Mouse (Mus musculus): ENCODE data around the gene Dact1. TPM values are rescaled to one million over a fixed set of nuclear protein-coding genes. Genes with fewer than 3 reads are reported as not detected.
A peak's percentile ranks its signal among the peaks of the same experiment; 100 is the strongest.

Dact1 gene
- polyA plus RNA-seq, 1 experiment from 2014 or later = 15.8 TPM

GRCm38 (mm10) chr12:71350077-71350476 lies 40.4 kb downstream of the Dact1 start:
- H3K4me2 ChIP-seq (ENCODE audit: low read length) = no peak overlapping the region
- H3K36me3 ChIP-seq (ENCODE audit: control insufficient read depth, insufficient read depth, low read length) = no peaks in the 10 kb centered on the region
- no peak overlapping the region for H3K4me3 ChIP-seq (ENCODE audit: low read length)
- no peak overlapping the region for H3K27ac ChIP-seq (ENCODE audit: low read depth, low read length)
- H3K27me3 ChIP-seq (replicated peaks; ENCODE audit: control insufficient read depth, insufficient read depth, low read length) = no peaks in the 10 kb centered on the region; the same call in 1 of the 2 replicates
- 30% methylated on average over 2 of the region's 2 CpGs for WGBS
- no peaks in the 10 kb centered on the region for H3K4me1 ChIP-seq (ENCODE audit: control insufficient read depth, insufficient read depth, low read depth, low read length)
- no peak for ATAC-seq
- H3K9me3 ChIP-seq (ENCODE audit: control insufficient read depth, low read length) = no peaks in the 10 kb centered on the region
- H3K9ac ChIP-seq (ENCODE audit: low read depth, low read length) = no peak overlapping the region

DNA sequence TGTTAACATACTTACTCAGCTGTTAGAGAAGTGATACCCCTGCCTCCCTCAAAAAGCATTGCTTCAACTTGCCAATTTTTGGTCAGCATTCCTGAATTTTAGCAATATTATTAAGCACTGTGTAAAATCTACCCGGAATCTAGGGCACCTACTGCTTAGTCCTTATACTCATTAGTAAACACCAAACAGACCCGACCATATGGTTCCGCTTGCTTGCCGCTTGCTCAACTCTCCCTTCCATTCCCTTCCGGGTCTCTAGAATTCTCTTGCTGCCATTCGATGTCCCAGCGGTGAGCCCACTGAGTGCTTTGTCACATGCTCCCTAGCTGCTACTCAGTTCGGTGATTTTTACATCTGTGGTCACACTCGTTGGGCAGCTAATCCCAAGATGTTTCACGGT lies 45.0 kb downstream of the Dact1 start:
- H3K4me3 ChIP-seq (ENCODE audit: low read length) = no peak overlapping the region
- no peak; the same call in 1 of the 2 replicates for ATAC-seq
- WGBS = 40% methylated on average over 10 of the region's 10 CpGs

DNA sequence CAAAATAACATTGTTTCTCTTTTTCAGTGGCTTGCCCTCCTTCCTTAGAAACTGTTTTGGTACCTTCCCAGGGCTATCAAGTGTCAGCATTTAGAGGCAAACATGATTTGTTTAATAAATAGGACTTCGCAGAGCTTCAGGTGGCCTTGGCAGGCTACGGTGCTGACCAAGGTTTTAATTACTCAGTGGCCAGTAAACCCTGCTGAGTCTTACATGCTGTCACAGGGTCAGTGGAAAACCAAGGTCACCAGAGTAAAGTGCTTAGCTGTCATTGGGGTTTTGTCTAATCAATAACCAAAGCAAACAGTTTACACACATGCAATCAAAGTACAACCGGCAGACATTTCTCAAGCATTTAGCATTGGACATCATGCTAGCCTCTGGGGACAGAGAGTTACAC lies 45.4 kb downstream of the Dact1 start:
- Histone ChIP-seq H3K4me2 (ENCODE audit: low read length) (no peak overlapping the region), H3K27me3 (replicated peaks; ENCODE audit: control insufficient read depth, insufficient read depth, low read length) (no peaks in the 10 kb centered on the region), H3K27ac (ENCODE audit: low read depth, low read length) (no peak overlapping the region), H3K9me3 (ENCODE audit: control insufficient read depth, low read length) (no peaks in the 10 kb centered on the region), H3K4me3 (ENCODE audit: low read length) (no peak overlapping the region), H3K4me1 (ENCODE audit: control insufficient read depth, insufficient read depth, low read depth, low read length) (no peaks in the 10 kb centered on the region), H3K9ac (ENCODE audit: low read depth, low read length) (no peak overlapping the region), H3K36me3 (ENCODE audit: control insufficient read depth, insufficient read depth, low read length) (no peaks in the 10 kb centered on the region)
- WGBS = 57% methylated on average over 3 of the region's 3 CpGs
- no peak for ATAC-seq

More for the DNA sequence above, 45.0 kb downstream of the Dact1 start:
- Histone ChIP-seq H3K9ac (ENCODE audit: low read depth, low read length) (no peak overlapping the region), H3K36me3 (ENCODE audit: control insufficient read depth, insufficient read depth, low read length) (no peaks in the 10 kb centered on the region), H3K27me3 (replicated peaks; ENCODE audit: control insufficient read depth, insufficient read depth, low read length) (no peaks in the 10 kb centered on the region), H3K9me3 (ENCODE audit: control insufficient read depth, low read length) (no peaks in the 10 kb centered on the region), H3K27ac (ENCODE audit: low read depth, low read length) (no peak overlapping the region), H3K4me1 (ENCODE audit: control insufficient read depth, insufficient read depth, low read depth, low read length) (no peaks in the 10 kb centered on the region), H3K4me2 (ENCODE audit: low read length) (no peak overlapping the region)

GRCm38 (mm10) chr12:71361616-71362015 lies 51.9 kb downstream of the Dact1 start:
- H3K9ac ChIP-seq (ENCODE audit: low read depth, low read length) = no peak overlapping the region
- H3K4me3 ChIP-seq (ENCODE audit: low read length) = no peak overlapping the region
- no peak overlapping the region for H3K27ac ChIP-seq (ENCODE audit: low read depth, low read length)
- H3K4me2 ChIP-seq (ENCODE audit: low read length) = no peak overlapping the region
- no peak for ATAC-seq
- no peaks in the 10 kb centered on the region for H3K9me3 ChIP-seq (ENCODE audit: control insufficient read depth, low read length)
- no peaks in the 10 kb centered on the region for H3K36me3 ChIP-seq (ENCODE audit: control insufficient read depth, insufficient read depth, low read length)
- peaks cover 12% of the 10 kb centered on the region; the same call in 1 of the 2 replicates for H3K4me1 ChIP-seq (ENCODE audit: control insufficient read depth, insufficient read depth, low read depth, low read length)
- no peaks in the 10 kb centered on the region for H3K27me3 ChIP-seq (replicated peaks; ENCODE audit: control insufficient read depth, insufficient read depth, low read length)
- WGBS = 95% methylated on average over 7 of the region's 7 CpGs

DNA sequence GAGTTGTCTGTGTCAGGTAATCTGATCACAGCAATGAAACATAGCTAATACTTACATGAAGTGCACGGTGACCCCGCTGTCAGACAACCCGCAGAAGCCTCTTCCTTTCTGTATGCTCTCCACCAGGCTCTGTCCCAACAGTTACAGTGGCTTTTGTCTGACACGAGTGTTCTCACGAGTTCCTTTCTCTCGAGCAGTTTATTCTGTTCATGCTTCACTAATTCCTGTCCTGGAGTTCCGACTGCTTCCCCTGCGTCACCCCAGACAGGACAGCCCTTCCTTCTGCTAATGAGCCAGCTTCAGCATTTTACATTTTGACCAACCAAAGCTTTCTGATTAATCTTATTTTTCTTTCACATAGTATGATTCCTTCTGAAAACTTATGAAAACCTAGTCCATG lies 52.7 kb downstream of the Dact1 start:
- Histone ChIP-seq H3K9me3 (ENCODE audit: control insufficient read depth, low read length) (no peaks in the 10 kb centered on the region), H3K36me3 (ENCODE audit: control insufficient read depth, insufficient read depth, low read length) (no peaks in the 10 kb centered on the region), H3K9ac (ENCODE audit: low read depth, low read length) (no peak overlapping the region), H3K4me2 (ENCODE audit: low read length) (no peak overlapping the region), H3K4me1 (ENCODE audit: control insufficient read depth, insufficient read depth, low read depth, low read length) (peaks cover 12% of the 10 kb centered on the region; the same call in 1 of the 2 replicates), H3K27ac (ENCODE audit: low read depth, low read length) (no peak overlapping the region), H3K27me3 (replicated peaks; ENCODE audit: control insufficient read depth, insufficient read depth, low read length) (no peaks in the 10 kb centered on the region), H3K4me3 (ENCODE audit: low read length) (no peak overlapping the region)
- 57% methylated on average over 8 of the region's 8 CpGs for WGBS
- ATAC-seq = no peak

DNA sequence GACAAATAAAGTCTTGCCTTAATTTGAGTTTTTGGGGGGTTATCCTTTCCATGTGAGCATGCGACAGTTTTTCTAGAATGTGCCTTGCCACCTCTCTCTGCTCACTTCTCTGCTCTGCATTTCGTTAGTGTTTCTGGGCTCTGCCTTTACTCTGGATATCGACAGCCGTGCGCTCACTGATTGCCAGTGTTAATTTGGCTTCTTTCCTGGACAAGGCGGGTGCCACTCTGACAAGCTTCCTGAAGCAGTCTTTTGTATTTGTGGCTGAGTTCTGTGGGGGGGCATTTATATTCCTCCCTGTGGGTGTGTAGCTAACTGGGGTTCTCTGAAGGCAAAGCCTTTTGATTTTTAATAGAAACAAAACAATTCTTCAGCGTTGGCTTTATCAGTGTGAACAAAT lies 54.4 kb downstream of the Dact1 start:
- no peak overlapping the region for H3K9ac ChIP-seq (ENCODE audit: low read depth, low read length)
- WGBS = 41% methylated on average over 7 of the region's 7 CpGs
- H3K36me3 ChIP-seq (ENCODE audit: control insufficient read depth, insufficient read depth, low read length) = no peaks in the 10 kb centered on the region
- H3K4me3 ChIP-seq (ENCODE audit: low read length) = no peak overlapping the region
- no peak for ATAC-seq
- H3K27me3 ChIP-seq (replicated peaks; ENCODE audit: control insufficient read depth, insufficient read depth, low read length) = no peaks in the 10 kb centered on the region
- peaks cover 12% of the 10 kb centered on the region; the same call in 1 of the 2 replicates for H3K4me1 ChIP-seq (ENCODE audit: control insufficient read depth, insufficient read depth, low read depth, low read length)
- no peak overlapping the region for H3K4me2 ChIP-seq (ENCODE audit: low read length)
- H3K9me3 ChIP-seq (ENCODE audit: control insufficient read depth, low read length) = no peaks in the 10 kb centered on the region
- peak overlapping the region; percentile 34; the same call in 1 of the 2 replicates for H3K27ac ChIP-seq (ENCODE audit: low read depth, low read length)

DNA sequence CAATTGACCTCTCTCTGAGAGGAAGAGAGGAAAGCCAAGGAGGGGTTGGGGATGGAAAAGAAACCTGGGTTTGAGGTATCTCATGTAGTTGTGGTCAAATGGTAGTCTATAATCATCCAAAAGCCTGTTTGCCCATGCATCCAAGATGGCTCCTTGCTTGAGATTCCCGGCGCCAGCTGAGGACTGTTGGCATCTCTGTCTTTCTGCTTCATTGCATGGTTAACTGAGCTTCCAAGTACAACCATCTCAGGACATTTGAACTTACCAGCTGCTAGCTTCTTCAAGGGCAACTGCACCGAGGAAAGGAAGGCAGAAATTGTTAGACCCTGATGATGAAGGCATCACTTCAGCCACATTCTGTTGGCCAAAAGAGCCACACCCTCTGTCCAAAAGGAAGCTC lies 54.8 kb downstream of the Dact1 start:
- H3K4me2 ChIP-seq (ENCODE audit: low read length) = no peak overlapping the region
- no peak for ATAC-seq
- H3K27me3 ChIP-seq (replicated peaks; ENCODE audit: control insufficient read depth, insufficient read depth, low read length) = no peaks in the 10 kb centered on the region
- no peaks in the 10 kb centered on the region for H3K9me3 ChIP-seq (ENCODE audit: control insufficient read depth, low read length)
- 67% methylated on average over 3 of the region's 3 CpGs for WGBS
- H3K27ac ChIP-seq (ENCODE audit: low read depth, low read length) = peak overlapping the region; percentile 34; the same call in 1 of the 2 replicates
- no peak overlapping the region for H3K9ac ChIP-seq (ENCODE audit: low read depth, low read length)
- no peak overlapping the region for H3K4me3 ChIP-seq (ENCODE audit: low read length)
- H3K4me1 ChIP-seq (ENCODE audit: control insufficient read depth, insufficient read depth, low read depth, low read length) = peaks cover 12% of the 10 kb centered on the region; the same call in 1 of the 2 replicates
- H3K36me3 ChIP-seq (ENCODE audit: control insufficient read depth, insufficient read depth, low read length) = no peaks in the 10 kb centered on the region

DNA sequence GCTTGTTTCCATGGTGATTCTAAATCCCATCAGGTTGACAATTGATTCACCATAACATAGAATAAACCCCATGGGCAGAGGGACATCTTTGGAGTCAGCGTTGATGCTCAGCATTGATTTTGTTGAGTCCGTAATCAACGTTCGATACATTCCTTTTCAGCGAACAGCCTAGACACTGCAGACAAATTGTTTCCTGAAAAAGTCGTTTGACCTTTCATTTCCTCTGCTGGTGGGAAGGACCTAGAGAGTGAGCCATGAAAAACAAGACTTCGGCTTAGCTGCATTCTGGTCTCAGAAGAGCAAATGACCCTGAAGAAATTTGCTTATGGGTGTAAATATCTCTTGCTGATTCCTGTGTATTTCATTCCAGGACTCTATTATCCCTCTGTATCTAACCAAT lies 55.5 kb downstream of the Dact1 start:
- no peak for ATAC-seq
- no peaks in the 10 kb centered on the region for H3K27me3 ChIP-seq (replicated peaks; ENCODE audit: control insufficient read depth, insufficient read depth, low read length)
- peaks cover 12% of the 10 kb centered on the region; the same call in 1 of the 2 replicates for H3K4me1 ChIP-seq (ENCODE audit: control insufficient read depth, insufficient read depth, low read depth, low read length)
- H3K4me2 ChIP-seq (ENCODE audit: low read length) = no peak overlapping the region
- no peak overlapping the region for H3K9ac ChIP-seq (ENCODE audit: low read depth, low read length)
- H3K9me3 ChIP-seq (ENCODE audit: control insufficient read depth, low read length) = no peaks in the 10 kb centered on the region
- WGBS = 54% methylated on average over 7 of the region's 7 CpGs
- no peak overlapping the region for H3K4me3 ChIP-seq (ENCODE audit: low read length)
- no peak overlapping the region for H3K27ac ChIP-seq (ENCODE audit: low read depth, low read length)
- no peaks in the 10 kb centered on the region for H3K36me3 ChIP-seq (ENCODE audit: control insufficient read depth, insufficient read depth, low read length)

DNA sequence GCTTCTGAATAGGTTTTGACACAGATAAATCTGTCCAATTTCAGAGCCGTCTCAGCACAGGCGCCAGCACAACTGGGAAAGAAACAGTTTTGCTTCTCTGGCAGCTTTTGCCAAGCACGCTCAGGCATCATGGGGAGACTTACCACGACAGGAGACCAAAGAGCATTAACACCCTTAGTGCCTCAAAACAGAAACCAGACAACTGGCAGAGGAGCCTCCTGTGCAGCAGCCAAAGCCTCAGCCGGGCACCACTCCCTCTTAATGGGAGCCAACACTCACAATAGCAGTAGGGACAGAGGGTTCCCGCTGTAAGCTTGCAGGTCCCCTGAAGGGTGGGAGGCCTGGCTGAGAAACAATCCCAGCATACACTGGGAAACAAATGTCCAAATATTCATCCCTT lies 56.5 kb downstream of the Dact1 start:
- H3K36me3 ChIP-seq (ENCODE audit: control insufficient read depth, insufficient read depth, low read length) = no peaks in the 10 kb centered on the region
- H3K9me3 ChIP-seq (ENCODE audit: control insufficient read depth, low read length) = no peaks in the 10 kb centered on the region
- no peak overlapping the region for H3K4me2 ChIP-seq (ENCODE audit: low read length)
- peak; percentile 82 for ATAC-seq
- H3K9ac ChIP-seq (ENCODE audit: low read depth, low read length) = no peak overlapping the region
- peaks cover 12% of the 10 kb centered on the region; the same call in 1 of the 2 replicates for H3K4me1 ChIP-seq (ENCODE audit: control insufficient read depth, insufficient read depth, low read depth, low read length)
- no peak overlapping the region for H3K4me3 ChIP-seq (ENCODE audit: low read length)
- no peaks in the 10 kb centered on the region for H3K27me3 ChIP-seq (replicated peaks; ENCODE audit: control insufficient read depth, insufficient read depth, low read length)
- 33% methylated on average over 6 of the region's 6 CpGs for WGBS
- H3K27ac ChIP-seq (ENCODE audit: low read depth, low read length) = 0 out of 2 replicates have a peak overlapping the region, but pooled peaks have one; percentile 39

GRCm38 (mm10) chr12:71368631-71369030 lies 58.9 kb downstream of the Dact1 start:
- H3K27me3 ChIP-seq (replicated peaks; ENCODE audit: control insufficient read depth, insufficient read depth, low read length) = no peaks in the 10 kb centered on the region

More at GRCm38 (mm10) chr12:71368631-71369030, 58.9 kb downstream of the Dact1 start:
- no peak for ATAC-seq
- Histone ChIP-seq H3K36me3 (ENCODE audit: control insufficient read depth, insufficient read depth, low read length) (no peaks in the 10 kb centered on the region), H3K4me2 (ENCODE audit: low read length) (no peak overlapping the region), H3K27ac (ENCODE audit: low read depth, low read length) (no peak overlapping the region), H3K4me3 (ENCODE audit: low read length) (no peak overlapping the region), H3K4me1 (ENCODE audit: control insufficient read depth, insufficient read depth, low read depth, low read length) (peaks cover 12% of the 10 kb centered on the region; the same call in 1 of the 2 replicates), H3K9ac (ENCODE audit: low read depth, low read length) (no peak overlapping the region), H3K9me3 (ENCODE audit: control insufficient read depth, low read length) (no peaks in the 10 kb centered on the region)
- WGBS = 83% methylated on average over 5 of the region's 5 CpGs

All from hindbrain, embryonic 16.5 days (tissue).